Mouse (Mus musculus): ENCODE measurements at regions not wholly inside any gene's neighbourhood (a gene's known extent, or its start where the extent isn't known, plus 50 kb on each side); places are given as distances from the start of the nearest gene placed in this dataset.

GRCm38 (mm10) chr2:75034708-75035107 is 209.1 kb downstream of the Mtx2 start:
- H3K9me3 ChIP-seq (ENCODE audit: control insufficient read depth, low read length), result no peaks in the 10 kb centered on the region
- H3K27me3 ChIP-seq (ENCODE audit: control insufficient read depth), result no peaks in the 10 kb centered on the region
- H3K36me3 ChIP-seq (ENCODE audit: control insufficient read depth), result no peaks in the 10 kb centered on the region
- no peaks in the 10 kb centered on the region for H3K4me1 ChIP-seq (ENCODE audit: control insufficient read depth)
- no peak overlapping the region for H3K4me3 ChIP-seq (replicated peaks)
- TF ChIP-seq TAL1 (IDR thresholded peaks at IDR 0.05; ENCODE audit: low read length) (no peak), GATA1 (IDR thresholded peaks at IDR 0.05; ENCODE audit: low read length) (no peak)

DNA sequence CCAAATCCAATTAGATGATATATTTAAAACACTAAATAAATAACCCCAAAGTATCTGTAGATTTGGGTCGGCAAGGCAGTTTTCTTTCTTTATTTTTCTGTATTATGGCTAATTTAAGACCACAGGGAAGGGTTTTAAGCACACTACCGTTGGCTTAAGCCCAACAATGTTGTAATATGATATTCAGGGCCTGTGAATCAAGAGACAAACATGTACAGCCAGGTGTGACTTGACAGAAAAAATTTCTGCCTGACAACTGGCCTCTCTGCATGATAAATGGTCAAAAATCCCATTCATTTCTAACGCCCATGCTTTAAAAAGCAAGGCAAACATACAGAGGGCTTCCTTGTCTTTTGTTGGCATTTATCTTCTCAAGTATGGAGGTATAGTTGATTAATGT is 213.5 kb downstream of the Mtx2 start:
- no peak for TF ChIP-seq GATA1 (IDR thresholded peaks at IDR 0.05; ENCODE audit: low read length)
- H3K9me3 ChIP-seq (ENCODE audit: control insufficient read depth, low read length), result no peaks in the 10 kb centered on the region
- H3K4me1 ChIP-seq (ENCODE audit: control insufficient read depth), result no peaks in the 10 kb centered on the region
- H3K4me3 ChIP-seq (replicated peaks), result no peak overlapping the region
- H3K27me3 ChIP-seq (ENCODE audit: control insufficient read depth), result no peaks in the 10 kb centered on the region
- no peaks in the 10 kb centered on the region for H3K36me3 ChIP-seq (ENCODE audit: control insufficient read depth)

GRCm38 (mm10) chr2:75046892-75047291 is 221.3 kb downstream of the Mtx2 start:
- H3K4me1 ChIP-seq (ENCODE audit: control insufficient read depth), result no peaks in the 10 kb centered on the region
- no peaks in the 10 kb centered on the region for H3K27me3 ChIP-seq (ENCODE audit: control insufficient read depth)
- TF ChIP-seq TAL1 (IDR thresholded peaks at IDR 0.05; ENCODE audit: low read length), result no peak
- no peak for TF ChIP-seq GATA1 (IDR thresholded peaks at IDR 0.05; ENCODE audit: low read length)
- H3K4me3 ChIP-seq (replicated peaks), result no peak overlapping the region
- no peaks in the 10 kb centered on the region for H3K9me3 ChIP-seq (ENCODE audit: control insufficient read depth, low read length)
- no peaks in the 10 kb centered on the region for H3K36me3 ChIP-seq (ENCODE audit: control insufficient read depth)

- no peaks in the 10 kb centered on the region for H3K4me1 ChIP-seq (ENCODE audit: control insufficient read depth)
- TF ChIP-seq TAL1 (IDR thresholded peaks at IDR 0.05; ENCODE audit: low read length) (no peak), GATA1 (IDR thresholded peaks at IDR 0.05; ENCODE audit: low read length) (no peak)
Observed at GRCm38 (mm10) chr2:75048071-75048470, 222.5 kb downstream of the Mtx2 start.

GRCm38 (mm10) chr2:75054474-75055186 is 229.0 kb downstream of the Mtx2 start:
- no peak overlapping the region for H3K4me3 ChIP-seq (replicated peaks)
- TF ChIP-seq TAL1 (IDR thresholded peaks at IDR 0.05; ENCODE audit: low read length), result no peak
- no peak for TF ChIP-seq GATA1 (IDR thresholded peaks at IDR 0.05; ENCODE audit: low read length)
- no peaks in the 10 kb centered on the region for H3K9me3 ChIP-seq (ENCODE audit: control insufficient read depth, low read length)
- H3K27me3 ChIP-seq (ENCODE audit: control insufficient read depth), result peaks cover 10% of the 10 kb centered on the region
- no peaks in the 10 kb centered on the region for H3K36me3 ChIP-seq (ENCODE audit: control insufficient read depth)
- H3K4me1 ChIP-seq (ENCODE audit: control insufficient read depth), result no peaks in the 10 kb centered on the region; the same call in 1 of the 2 replicates

More at GRCm38 (mm10) chr2:75048071-75048470, 222.5 kb downstream of the Mtx2 start:
- Histone ChIP-seq H3K36me3 (ENCODE audit: control insufficient read depth) (no peaks in the 10 kb centered on the region), H3K4me3 (replicated peaks) (no peak overlapping the region), H3K9me3 (ENCODE audit: control insufficient read depth, low read length) (no peaks in the 10 kb centered on the region), H3K27me3 (ENCODE audit: control insufficient read depth) (no peaks in the 10 kb centered on the region)

- Histone ChIP-seq H3K9me3 (ENCODE audit: control insufficient read depth, low read length) (no peaks in the 10 kb centered on the region), H3K4me1 (ENCODE audit: control insufficient read depth) (no peaks in the 10 kb centered on the region; the same call in 1 of the 2 replicates), H3K4me3 (replicated peaks) (no peak overlapping the region), H3K36me3 (ENCODE audit: control insufficient read depth) (no peaks in the 10 kb centered on the region), H3K27me3 (ENCODE audit: control insufficient read depth) (peaks cover 10% of the 10 kb centered on the region)
- no peak for TF ChIP-seq GATA1 (IDR thresholded peaks at IDR 0.05; ENCODE audit: low read length)
- TF ChIP-seq TAL1 (IDR thresholded peaks at IDR 0.05; ENCODE audit: low read length), result no peak
Observed at GRCm38 (mm10) chr2:75055187-75055543, 229.6 kb downstream of the Mtx2 start.

DNA sequence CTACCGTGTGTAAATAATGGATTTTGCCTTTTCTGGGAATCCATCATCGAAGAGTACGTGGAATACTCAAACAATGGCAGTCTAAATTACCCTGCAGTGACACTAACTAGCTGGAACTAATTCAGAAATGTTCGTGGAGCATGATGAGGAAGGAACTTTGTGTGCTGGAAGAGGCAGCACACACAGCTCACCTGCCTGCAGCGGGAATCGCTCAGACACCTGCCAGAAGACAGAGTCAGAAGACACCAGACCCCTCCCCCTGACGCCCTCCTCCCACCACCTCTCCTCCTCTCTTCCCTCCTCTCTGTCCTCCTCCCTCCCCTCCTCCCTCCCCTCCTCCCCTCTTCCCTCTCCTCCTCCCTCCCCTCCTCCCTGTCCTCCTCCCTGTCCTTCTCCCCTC is 235.4 kb downstream of the Mtx2 start:
- 0 out of 2 replicates have a peak, but pooled peaks cover 5% of the 10 kb centered on the region for H3K27me3 ChIP-seq (ENCODE audit: control insufficient read depth)
- no peaks in the 10 kb centered on the region for H3K36me3 ChIP-seq (ENCODE audit: control insufficient read depth)
- TF ChIP-seq GATA1 (IDR thresholded peaks at IDR 0.05; ENCODE audit: low read length) (no peak), TAL1 (IDR thresholded peaks at IDR 0.05; ENCODE audit: low read length) (no peak)
- no peak overlapping the region for H3K4me3 ChIP-seq (replicated peaks)
- H3K9me3 ChIP-seq (ENCODE audit: control insufficient read depth, low read length), result no peaks in the 10 kb centered on the region
- no peaks in the 10 kb centered on the region for H3K4me1 ChIP-seq (ENCODE audit: control insufficient read depth)

GRCm38 (mm10) chr2:75061456-75062188 is 236.0 kb downstream of the Mtx2 start:
- Histone ChIP-seq H3K4me3 (replicated peaks) (no peak overlapping the region), H3K9me3 (ENCODE audit: control insufficient read depth, low read length) (no peaks in the 10 kb centered on the region), H3K27me3 (ENCODE audit: control insufficient read depth) (0 out of 2 replicates have a peak, but pooled peaks cover 5% of the 10 kb centered on the region), H3K36me3 (ENCODE audit: control insufficient read depth) (no peaks in the 10 kb centered on the region), H3K4me1 (ENCODE audit: control insufficient read depth) (no peaks in the 10 kb centered on the region)
- TF ChIP-seq TAL1 (IDR thresholded peaks at IDR 0.05; ENCODE audit: low read length) (no peak), GATA1 (IDR thresholded peaks at IDR 0.05; ENCODE audit: low read length) (no peak)

GRCm38 (mm10) chr2:75062189-75062510 is 236.5 kb downstream of the Mtx2 start:
- no peaks in the 10 kb centered on the region for H3K36me3 ChIP-seq (ENCODE audit: control insufficient read depth)
- no peak for TF ChIP-seq TAL1 (IDR thresholded peaks at IDR 0.05; ENCODE audit: low read length)
- TF ChIP-seq GATA1 (IDR thresholded peaks at IDR 0.05; ENCODE audit: low read length), result no peak
- H3K9me3 ChIP-seq (ENCODE audit: control insufficient read depth, low read length), result no peaks in the 10 kb centered on the region

More at GRCm38 (mm10) chr2:75062189-75062510, 236.5 kb downstream of the Mtx2 start:
- H3K4me1 ChIP-seq (ENCODE audit: control insufficient read depth), result no peaks in the 10 kb centered on the region
- no peak overlapping the region for H3K4me3 ChIP-seq (replicated peaks)
- 0 out of 2 replicates have a peak, but pooled peaks cover 5% of the 10 kb centered on the region for H3K27me3 ChIP-seq (ENCODE audit: control insufficient read depth)

Data from erythroblast, embryonic 14.5 days (primary cell).